Comparison of ENCODE assay signal across 24 mouse cellular contexts in genomic region chr6:124690517-124690916, GRCm38 (mm10).
"Had no signal": no experiment of that assay in that cellular context is flagged by ENCODE, and none has a peak within 500 bp of the region (broad histone marks: within the 10 kb centered on the region; RNA-seq: fewer than 3 reads in every experiment).

No protein-coding gene starts in this region.

- H3K36me3 ChIP-seq: heart, embryonic 13.5 days; heart, embryonic 15.5 days; hindbrain, embryonic 15.5 days; limb, embryonic 15.5 days had no signal

- H3K9me3 ChIP-seq: heart, embryonic 13.5 days; heart, embryonic 15.5 days; hindbrain, embryonic 13.5 days; hindbrain, embryonic 15.5 days; kidney, embryonic 15.5 days; limb, embryonic 13.5 days; limb, embryonic 15.5 days had no signal

- H3K27me3 ChIP-seq: heart, embryonic 13.5 days; heart, embryonic 15.5 days; hindbrain, embryonic 13.5 days; hindbrain, embryonic 15.5 days; kidney, embryonic 15.5 days; limb, embryonic 13.5 days; limb, embryonic 15.5 days had no signal

- ATAC-seq: hindbrain, postnatal 0 days had no signal

- H3K9ac ChIP-seq: heart, embryonic 13.5 days; heart, embryonic 15.5 days; hindbrain, embryonic 13.5 days; hindbrain, embryonic 15.5 days; kidney, embryonic 15.5 days; limb, embryonic 13.5 days; limb, embryonic 15.5 days; liver, embryonic 14.5 days had no signal

- H3K4me2 ChIP-seq: heart, embryonic 11.5 days; heart, embryonic 13.5 days; heart, embryonic 15.5 days; hindbrain, embryonic 13.5 days; hindbrain, embryonic 15.5 days; kidney, embryonic 15.5 days; limb, embryonic 13.5 days; limb, embryonic 15.5 days had no signal

- H3K27ac ChIP-seq: heart, adult 2 months; heart, embryonic 13.5 days; heart, embryonic 15.5 days; hindbrain, embryonic 13.5 days; hindbrain, embryonic 15.5 days; hindbrain, postnatal 0 days; kidney, embryonic 15.5 days; kidney, postnatal 0 days; limb, embryonic 13.5 days; limb, embryonic 15.5 days; liver, embryonic 14.5 days had no signal

- H3K4me3 ChIP-seq: heart, adult 2 months; heart, embryonic 13.5 days; heart, embryonic 15.5 days; hindbrain, embryonic 13.5 days; hindbrain, embryonic 15.5 days; kidney, embryonic 15.5 days; limb, embryonic 13.5 days; limb, embryonic 15.5 days had no signal

- DNase-seq: gastrocnemius, postnatal 14 days; gastrocnemius, postnatal 36 days; heart, adult 11 months; heart, adult 2 months; heart, postnatal 14 days; heart, postnatal 36 days; kidney, adult 11 months; kidney, adult 9 months; kidney, postnatal 14 days; kidney, postnatal 36 days; layer of hippocampus, adult 9-11 months; layer of hippocampus, postnatal 36 days; left cerebral cortex, postnatal 4 days had no signal
